8 mouse cellular contexts compared by ENCODE assay signal in the genomic region with DNA sequence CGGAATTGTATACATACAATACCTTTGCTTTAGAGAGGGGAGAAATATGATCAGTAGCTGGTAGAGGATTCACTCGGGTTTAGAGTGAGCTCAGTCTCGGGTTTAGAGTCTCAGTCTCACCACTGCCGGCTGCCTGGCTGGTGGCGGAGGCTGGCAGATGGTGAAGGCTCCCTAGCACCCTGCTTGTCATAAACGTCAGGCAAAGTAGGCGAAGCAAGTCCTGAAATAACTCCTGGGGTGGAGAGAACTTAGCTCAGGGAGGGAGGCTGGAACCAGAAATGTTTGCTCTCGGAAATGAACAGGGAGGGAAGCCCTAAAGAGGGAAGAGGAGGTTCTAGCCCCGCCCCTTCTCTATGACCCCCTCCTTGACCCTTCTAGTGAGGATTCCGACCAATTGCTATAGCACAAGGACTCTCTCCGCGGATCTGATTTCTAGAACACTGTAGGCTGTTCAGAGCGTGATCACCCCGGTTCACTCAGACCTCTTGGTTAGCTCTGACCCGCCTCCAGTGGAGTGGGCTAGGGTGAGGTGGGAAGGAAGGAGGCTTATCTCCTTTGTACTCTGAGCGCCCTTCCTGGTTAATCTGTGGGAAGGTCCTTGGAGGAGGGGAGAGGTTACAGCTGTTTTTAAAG. TPM values are rescaled to one million over a fixed set of nuclear protein-coding genes. Genes with fewer than 3 reads are reported as not detected.
DNase-seq lines count a peak whose midpoint lies in the region; ATAC-seq lines count a peak whose summit lies in the region.

No protein-coding gene starts in this region.

- no peaks in the 10 kb centered on the region for H3K9me3 ChIP-seq in hindbrain, embryonic 15.5 days
- H3K9me3 ChIP-seq in hindbrain, embryonic 16.5 days (ENCODE audit: control insufficient read depth, low read length) = no peaks in the 10 kb centered on the region
- H3K9me3 ChIP-seq in heart, embryonic 16.5 days (replicated peaks; ENCODE audit: control insufficient read depth, low read length) = no peaks in the 10 kb centered on the region

- H3K4me1 ChIP-seq in hindbrain, embryonic 15.5 days (replicated peaks) = peaks cover 9% of the 10 kb centered on the region; the same call in 1 of the 2 replicates
- H3K4me1 ChIP-seq in hindbrain, embryonic 16.5 days (ENCODE audit: control insufficient read depth, insufficient read depth, low read depth, low read length) = peaks cover 1% of the 10 kb centered on the region; the same call in 1 of the 2 replicates
- peaks cover 20% of the 10 kb centered on the region for H3K4me1 ChIP-seq in heart, embryonic 16.5 days (ENCODE audit: control insufficient read depth, insufficient read depth, low read length)

- ATAC-seq in hindbrain, embryonic 15.5 days (ENCODE audit: low FRiP score, low read depth) = no peak
- no peak for ATAC-seq in hindbrain, embryonic 16.5 days
- ATAC-seq in heart, embryonic 16.5 days (replicated peaks; ENCODE audit: extremely low read depth, insufficient read depth, low FRiP score) = peak; percentile 71

- H3K4me2 ChIP-seq in hindbrain, embryonic 15.5 days = 0 out of 2 replicates have a peak overlapping the region, but pooled peaks have one; percentile 3
- H3K4me2 ChIP-seq in hindbrain, embryonic 16.5 days (ENCODE audit: low read length) = no peak overlapping the region
- peak overlapping the region; percentile 36 for H3K4me2 ChIP-seq in heart, embryonic 16.5 days (ENCODE audit: low read depth, low read length)

- no peak overlapping the region for H3K9ac ChIP-seq in hindbrain, embryonic 15.5 days
- no peak overlapping the region for H3K9ac ChIP-seq in hindbrain, embryonic 16.5 days (ENCODE audit: low read depth, low read length)
- peak overlapping the region; percentile 47; the same call in 1 of the 2 replicates for H3K9ac ChIP-seq in heart, embryonic 16.5 days (ENCODE audit: low read length)

- no peak overlapping the region for H3K27ac ChIP-seq in hindbrain, embryonic 15.5 days (replicated peaks)
- no peak overlapping the region for H3K27ac ChIP-seq in hindbrain, embryonic 16.5 days (ENCODE audit: low read depth, low read length)
- peak overlapping the region; percentile 72 for H3K27ac ChIP-seq in heart, embryonic 16.5 days (ENCODE audit: low read length)

- 46% methylated on average over 16 of the region's 16 CpGs for WGBS in hindbrain, embryonic 15.5 days
- 45% methylated on average over 16 of the region's 16 CpGs for WGBS in hindbrain, embryonic 16.5 days
- 14% methylated on average over 16 of the region's 16 CpGs for WGBS in heart, embryonic 16.5 days

- intact Hi-C loops in left cerebral cortex, postnatal 10 days (cut with DNase I) = no loop called here

- H3K4me3 ChIP-seq in hindbrain, embryonic 15.5 days = no peak overlapping the region
- H3K4me3 ChIP-seq in hindbrain, embryonic 16.5 days (ENCODE audit: low read length) = no peak overlapping the region
- H3K4me3 ChIP-seq in heart, embryonic 16.5 days (ENCODE audit: low read length) = 0 out of 2 replicates have a peak overlapping the region, but pooled peaks have one; percentile 10

- no peaks in the 10 kb centered on the region for H3K36me3 ChIP-seq in hindbrain, embryonic 15.5 days
- H3K36me3 ChIP-seq in hindbrain, embryonic 16.5 days (ENCODE audit: control insufficient read depth, insufficient read depth, low read length) = no peaks in the 10 kb centered on the region
- H3K36me3 ChIP-seq in heart, embryonic 16.5 days (ENCODE audit: control insufficient read depth, insufficient read depth) = no peaks in the 10 kb centered on the region

- DNase-seq in embryo, embryonic 9.5 days (ENCODE audit: extremely low spot score) = peak; percentile 53
- peak; percentile 64 to 68 for DNase-seq in left cerebral cortex, postnatal 10 days (ENCODE audit: extremely low spot score in 1 of 2, low spot score in 2 of 2)
- DNase-seq in right cerebral cortex, adult 18-20 months = peak; percentile 92
- DNase-seq in cerebellum, adult 11 months = no peak
- no peak for DNase-seq in cerebellum, adult 18-20 months

- no peaks in the 10 kb centered on the region for H3K27me3 ChIP-seq in hindbrain, embryonic 15.5 days
- no peaks in the 10 kb centered on the region for H3K27me3 ChIP-seq in hindbrain, embryonic 16.5 days (replicated peaks; ENCODE audit: control insufficient read depth, insufficient read depth, low read length)
- no peaks in the 10 kb centered on the region for H3K27me3 ChIP-seq in heart, embryonic 16.5 days (ENCODE audit: control insufficient read depth, insufficient read depth, low read length)

RNA-seq across cellular contexts. Expression of gene Arl4d, which starts 7.8 kb away (rescaled TPM):
- 5.6 and 7.6 TPM in 2 replicates for polyA plus RNA-seq in hindbrain, embryonic 15.5 days (2015; fragmentation: Nextera tagmentation; extraction: Ambion mirVana)
- 7.6 and 7.7 TPM in 2 replicates for polyA plus RNA-seq in hindbrain, embryonic 16.5 days (2015; fragmentation: Nextera tagmentation; extraction: Ambion mirVana)
- 6.4 and 7.8 TPM in 2 replicates for polyA plus RNA-seq in heart, embryonic 16.5 days (2015; fragmentation: Nextera tagmentation; extraction: Ambion mirVana)
- 10 to 100 TPM; 25.3 to 26.0 TPM for total RNA-seq in left cerebral cortex, postnatal 10 days (2021)

RNA-seq across cellular contexts. Expression of gene Rdm1, which starts 46.1 kb away (rescaled TPM):
- polyA plus RNA-seq in hindbrain, embryonic 15.5 days (2015; fragmentation: Nextera tagmentation; extraction: Ambion mirVana) = 17.9 and 19.8 TPM in 2 replicates
- polyA plus RNA-seq in hindbrain, embryonic 16.5 days (2015; fragmentation: Nextera tagmentation; extraction: Ambion mirVana) = 17.2 and 21.7 TPM in 2 replicates
- 48.5 and 53.1 TPM in 2 replicates for polyA plus RNA-seq in heart, embryonic 16.5 days (2015; fragmentation: Nextera tagmentation; extraction: Ambion mirVana)
- 1 to 10 TPM; 4.0 to 4.7 TPM for total RNA-seq in left cerebral cortex, postnatal 10 days (2021)

RNA-seq across cellular contexts. Expression of gene Dhx8, which starts 59.6 kb away (rescaled TPM):
- 28.8 and 29.2 TPM in 2 replicates for polyA plus RNA-seq in hindbrain, embryonic 15.5 days (2015; fragmentation: Nextera tagmentation; extraction: Ambion mirVana)
- polyA plus RNA-seq in hindbrain, embryonic 16.5 days (2015; fragmentation: Nextera tagmentation; extraction: Ambion mirVana) = 25.6 and 28.5 TPM in 2 replicates
- 19.4 and 19.5 TPM in 2 replicates for polyA plus RNA-seq in heart, embryonic 16.5 days (2015; fragmentation: Nextera tagmentation; extraction: Ambion mirVana)
- total RNA-seq in left cerebral cortex, postnatal 10 days (2021) = 10 to 100 TPM; 32.8 to 34.5 TPM

Comparison
In these comparisons a context has a peak if more than half of its experiments do, and no peak if none do; other contexts are left out.
1. DNase-seq: peak in embryo, embryonic 9.5 days (single experiment), left cerebral cortex, postnatal 10 days (2 of 2) and right cerebral cortex, adult 18-20 months (single experiment); none in cerebellum, adult 11 months (single experiment) and cerebellum, adult 18-20 months (0 of 2).